Mouse (Mus musculus): ENCODE measurements at regions not wholly inside any gene's neighbourhood (a gene's known extent, or its start where the extent isn't known, plus 50 kb on each side); places are given as distances from the start of the nearest gene placed in this dataset.
"Not testable (repeated sequence)": the region's sequence is repeated elsewhere in the genome, so short reads cannot be mapped to it uniquely, and the experiment has no call there.

DNA sequence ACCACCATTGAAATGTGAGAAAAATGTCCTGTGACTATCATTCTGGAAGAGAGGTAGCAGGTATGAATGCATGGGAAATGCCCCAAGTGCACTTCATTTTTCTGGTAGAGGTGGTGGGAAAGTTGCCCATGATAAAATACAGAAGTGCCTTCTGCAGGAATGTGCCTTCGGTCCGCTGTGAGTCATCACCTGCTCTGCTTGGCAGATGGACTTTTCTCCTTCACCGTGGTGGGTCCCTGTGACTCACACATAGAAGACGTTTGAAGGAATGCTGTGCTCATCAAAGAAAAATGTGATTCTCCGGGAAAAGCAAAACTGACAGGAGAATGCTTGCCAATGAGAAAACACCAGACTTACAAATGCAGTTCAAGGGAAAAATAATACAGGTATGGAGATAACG lies 126.8 kb downstream of the Tnfsf18 start:
- DNase-seq (ENCODE audit: extremely low read depth, low read depth, low spot score) = no peak

DNA sequence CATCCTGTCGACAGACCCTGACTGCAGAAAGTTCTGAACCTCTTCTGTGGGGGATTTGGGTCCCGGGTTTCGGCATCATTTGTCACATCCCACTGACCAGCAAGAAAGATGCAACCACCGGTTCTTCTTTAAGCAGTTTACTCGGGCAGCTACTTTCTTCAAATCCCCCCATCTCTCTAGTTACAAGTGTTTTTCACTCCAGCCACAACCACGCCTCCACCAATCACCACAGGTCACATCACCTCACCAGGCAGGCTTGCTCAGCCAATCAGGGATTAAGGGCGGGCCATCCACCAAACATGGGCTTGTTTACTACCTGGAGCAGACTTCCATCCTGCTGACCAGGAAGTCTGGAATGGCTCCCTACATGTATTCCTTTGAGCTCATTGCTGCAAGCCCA lies 119.6 kb downstream of the Tnfsf18 start:
- DNase-seq (ENCODE audit: extremely low read depth, low read depth, low spot score) = not testable (repeated sequence)

DNA sequence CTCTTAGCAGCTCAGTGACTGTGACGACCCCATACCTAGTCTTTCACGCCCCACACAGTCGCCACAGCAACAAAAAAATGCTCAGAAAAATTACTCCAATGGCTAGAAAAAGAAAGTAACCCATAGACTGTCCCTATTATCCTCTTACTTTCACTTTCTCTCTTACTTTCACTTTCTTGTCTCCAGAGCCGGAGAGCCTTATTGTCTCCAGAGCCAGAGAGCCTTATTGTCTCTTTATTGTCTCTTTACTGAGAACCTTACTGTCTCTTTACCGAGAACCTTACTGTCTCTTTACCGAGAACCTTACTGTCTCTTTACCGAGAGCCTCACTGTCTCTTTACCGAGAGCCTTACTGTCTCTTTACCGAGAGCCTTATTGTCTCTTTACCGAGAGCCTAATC lies 119.2 kb downstream of the Tnfsf18 start:
- not testable (repeated sequence) for DNase-seq (ENCODE audit: extremely low read depth, low read depth, low spot score)

DNA sequence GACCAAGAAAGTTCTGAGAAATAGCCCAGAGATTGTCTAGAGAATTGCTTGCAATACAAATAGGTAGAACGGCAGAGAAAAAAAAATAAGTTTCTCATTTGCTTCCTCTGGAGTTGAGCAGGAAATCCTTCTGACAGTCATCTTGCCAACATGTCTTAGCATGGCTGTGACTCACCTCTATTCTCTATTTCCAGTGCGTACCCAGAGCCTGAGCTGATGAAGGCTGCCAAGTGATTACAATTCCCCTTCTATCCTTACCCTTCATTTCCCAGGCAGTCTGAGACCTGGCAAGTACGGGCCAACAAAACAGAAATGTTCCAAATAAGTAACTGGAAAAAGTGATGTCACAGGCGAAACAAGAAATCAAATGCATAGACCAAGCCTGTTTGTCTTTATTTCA lies 113.0 kb downstream of the Tnfsf18 start:
- peak; percentile 28 for DNase-seq (ENCODE audit: extremely low read depth, low read depth, low spot score)

DNA sequence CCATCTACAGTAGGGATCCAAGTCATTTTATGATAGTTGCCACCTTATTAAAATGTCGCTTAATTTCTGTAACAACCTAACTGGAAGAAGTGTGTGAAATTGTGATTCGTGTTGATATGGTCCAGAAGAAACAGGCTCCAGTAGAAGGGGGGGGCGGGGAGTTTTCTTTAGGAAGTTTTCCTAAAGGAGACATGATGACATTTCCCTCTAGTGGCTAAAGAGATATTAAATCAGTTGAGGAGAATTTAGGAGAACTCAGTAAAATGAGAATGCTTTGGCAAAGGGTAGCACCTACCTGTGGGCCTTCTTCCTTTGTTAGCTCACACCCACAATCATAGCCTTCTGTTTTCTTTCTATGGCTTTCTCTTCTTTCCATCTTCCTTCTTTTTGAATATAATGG lies 107.7 kb downstream of the Tnfsf18 start:
- DNase-seq (ENCODE audit: extremely low read depth, low read depth, low spot score) = no peak

DNA sequence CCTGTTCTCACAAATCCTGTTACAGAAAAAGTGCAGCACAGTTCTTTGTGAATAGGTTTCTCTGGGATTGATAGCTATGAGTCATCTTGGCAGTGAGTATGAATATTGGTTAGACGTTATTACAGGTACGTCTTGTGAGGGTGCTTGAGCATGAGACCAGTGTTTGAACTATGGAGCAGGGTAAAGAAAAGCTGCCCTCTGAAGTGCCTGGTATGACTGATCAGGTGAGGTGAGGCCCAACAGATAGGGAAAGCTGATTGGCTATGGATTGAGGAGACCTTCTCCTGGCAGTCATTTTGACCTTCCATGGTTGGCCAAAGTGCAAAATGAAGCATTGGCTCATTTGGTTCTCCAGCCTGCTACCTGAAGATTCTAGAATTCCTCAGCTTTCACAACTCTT lies 106.7 kb downstream of the Tnfsf18 start:
- DNase-seq (ENCODE audit: extremely low read depth, low read depth, low spot score) = no peak

- DNase-seq (ENCODE audit: extremely low read depth, low read depth, low spot score) = no peak
These were observed 103.7 kb downstream of the Tnfsf18 start for GRCm38 (mm10) chr1:161598167-161598566.

DNA sequence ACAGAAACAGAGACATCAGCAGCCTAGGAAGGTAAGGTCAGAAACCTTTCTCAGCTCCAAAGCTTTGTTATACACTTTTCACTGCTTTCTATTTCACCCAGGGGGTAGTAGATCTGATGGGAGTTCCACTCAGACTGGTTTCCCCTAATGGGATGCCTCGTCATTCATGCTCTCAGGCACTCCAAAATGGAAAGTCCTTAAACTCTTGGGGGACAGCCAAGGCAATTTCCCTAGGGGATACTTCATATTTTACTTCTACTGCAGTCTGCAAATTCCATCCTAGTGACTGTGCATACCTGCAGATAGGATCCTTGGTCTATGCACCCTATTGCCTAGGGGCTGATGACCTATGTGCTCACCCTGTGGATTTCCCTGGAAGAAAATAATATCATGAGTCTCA lies 82.1 kb downstream of the Tnfsf18 start:
- no peak for DNase-seq (ENCODE audit: extremely low read depth, low read depth, low spot score)

- no peak for DNase-seq (ENCODE audit: extremely low read depth, low read depth, low spot score)
These were observed 81.5 kb downstream of the Tnfsf18 start for GRCm38 (mm10) chr1:161575939-161576338.

- DNase-seq (ENCODE audit: extremely low read depth, low read depth, low spot score) = no peak
These were observed 80.7 kb downstream of the Tnfsf18 start for GRCm38 (mm10) chr1:161575171-161575570.

DNA sequence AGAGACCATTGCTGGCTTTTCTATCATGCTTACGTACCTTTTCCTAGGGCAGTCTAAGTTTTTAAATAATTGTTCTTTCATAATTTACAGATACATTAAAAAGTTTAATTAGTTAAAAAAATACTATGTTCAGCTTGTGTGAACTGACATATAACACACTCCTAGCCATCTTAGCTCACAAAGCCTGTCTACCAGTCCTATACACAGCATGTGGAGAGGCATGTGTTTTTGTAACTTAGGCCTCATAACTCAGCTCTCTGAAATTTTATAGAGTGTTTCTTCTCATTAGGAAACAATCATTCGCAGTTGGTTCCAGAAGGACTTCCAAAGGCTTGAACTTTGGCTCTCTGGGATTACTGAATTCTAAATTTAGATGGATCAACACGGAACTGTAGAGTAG lies 76.3 kb downstream of the Tnfsf18 start:
- DNase-seq (ENCODE audit: extremely low read depth, low read depth, low spot score) = no peak

DNA sequence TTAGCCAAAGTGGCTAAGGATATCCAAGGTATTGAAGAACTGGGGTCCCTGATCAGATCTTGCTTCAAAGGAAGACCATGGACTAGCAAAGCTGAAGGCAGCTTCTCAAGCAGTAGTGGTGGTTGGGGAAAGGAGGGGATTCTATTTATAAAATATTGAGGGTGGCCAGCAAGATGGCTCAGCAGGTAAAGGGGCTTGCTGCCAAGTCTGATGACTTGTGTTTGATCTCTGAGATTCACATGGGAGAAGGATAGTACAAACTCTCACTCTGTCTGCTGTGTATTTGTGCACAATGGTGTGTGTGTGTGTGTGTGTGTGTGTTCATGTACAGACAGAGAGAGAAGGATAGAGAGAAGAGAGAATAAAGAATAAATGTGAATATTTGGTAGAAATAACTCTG lies 73.4 kb downstream of the Tnfsf18 start:
- no peak for DNase-seq (ENCODE audit: extremely low read depth, low read depth, low spot score)

GRCm38 (mm10) chr1:161560368-161560767 lies 65.9 kb downstream of the Tnfsf18 start:
- DNase-seq (ENCODE audit: extremely low read depth, low read depth, low spot score) = no peak

All from fat pad, adult 2 months (tissue).